ENCODE assay signal across 14 mouse cellular contexts in genomic region chr2:180433350-180433749, GRCm38 (mm10).
"Had no signal": no experiment of that assay in that cellular context is flagged by ENCODE, and none has a peak within 500 bp of the region (broad histone marks: within the 10 kb centered on the region; RNA-seq: fewer than 3 reads in every experiment).

No protein-coding gene starts in this region.

- H3K4me2 ChIP-seq: liver, embryonic 11.5 days; liver, embryonic 15.5 days had no signal

- H3K36me3 ChIP-seq: liver, embryonic 15.5 days; midbrain, embryonic 10.5 days had no signal

- ATAC-seq: intestine, embryonic 16.5 days had no signal

- H3K9ac ChIP-seq: liver, embryonic 15.5 days had no signal

- H3K9me3 ChIP-seq: liver, embryonic 15.5 days; midbrain, embryonic 10.5 days had no signal

- H3K27me3 ChIP-seq: liver, embryonic 15.5 days had no signal

- H3K4me3 ChIP-seq: liver, embryonic 15.5 days; midbrain, embryonic 10.5 days; myocyte had no signal

- DNase-seq: kidney, adult 2 months; kidney, postnatal 25 days; layer of hippocampus, adult 9-11 months; lung, adult 2 months; lung, postnatal 10 days; lung, postnatal 4 days; midbrain, embryonic 14.5 days; right cerebral cortex, postnatal 14 days; thymus, postnatal 25 days had no signal

- H3K27ac ChIP-seq: liver, embryonic 15.5 days; midbrain, embryonic 10.5 days had no signal
